Mouse (Mus musculus) neural tube, embryonic 11.5 days (tissue): ENCODE data around the gene Taf1d. TPM values are rescaled to one million over a fixed set of nuclear protein-coding genes. Genes with fewer than 3 reads are reported as not detected.
A peak's percentile ranks its signal among the peaks of the same experiment; 100 is the strongest.

Source experiments
- ATAC-seq: fragments of 200-750 bp; cut with Nextera tagmentation; 2 replicates; pipeline ENCODE4 v1.8.0; 2017; ENCODE audit warnings: moderate number of reproducible peaks, mild to moderate bottlenecking, moderate TSS enrichment, moderate library complexity; ENCODE audit not compliant: insufficient read depth, low FRiP score, low TSS enrichment
- DNase-seq: peaks from one replicate; pipeline ENCODE4 v3.0.0-alpha.2; 2015; ENCODE audit warnings: low spot score
- H3K27ac ChIP-seq: fragments of 300-500 bp; sonication (generic); 2 replicates; pipeline ENCODE4 v1.5.1; 2014; ENCODE audit warnings: low read depth, mild to moderate bottlenecking, low read length
- H3K27me3 ChIP-seq: fragments of 300-500 bp; sonication (generic); 2 replicates; pipeline ENCODE4 v1.6.1; 2014; ENCODE audit warnings: mild to moderate bottlenecking, low read length, mixed read lengths; ENCODE audit not compliant: control insufficient read depth, insufficient read depth
- H3K36me3 ChIP-seq: fragments of 300-500 bp; sonication (generic); 2 replicates; pipeline ENCODE4 v1.6.1; 2014; ENCODE audit warnings: mild to moderate bottlenecking, low read length, moderate library complexity, mixed read lengths; ENCODE audit not compliant: control insufficient read depth, insufficient read depth
- H3K4me1 ChIP-seq: fragments of 300-500 bp; sonication (generic); 2 replicates; pipeline ENCODE4 v1.6.1; 2014; ENCODE audit warnings: low read length, mixed read lengths; ENCODE audit not compliant: control insufficient read depth, insufficient read depth
- H3K4me2 ChIP-seq: fragments of 300-500 bp; sonication (generic); 2 replicates; pipeline ENCODE4 v1.6.1; 2014; ENCODE audit warnings: low read depth, mild to moderate bottlenecking, moderate library complexity
- H3K4me3 ChIP-seq: fragments of 300-500 bp; sonication (generic); 2 replicates; pipeline ENCODE4 v1.5.1; 2014; ENCODE audit warnings: low read depth, low read length
- H3K9ac ChIP-seq: fragments of 300-500 bp; sonication (generic); 2 replicates; pipeline ENCODE4 v1.6.1; 2014; ENCODE audit warnings: mild to moderate bottlenecking, low read length
- H3K9me3 ChIP-seq: fragments of 300-500 bp; sonication (generic); 2 replicates; pipeline ENCODE4 v1.6.1; 2016; ENCODE audit warnings: low read length; ENCODE audit not compliant: control insufficient read depth
- WGBS: fragments of 180-500 bp; shearing (Covaris S2); extraction: QIAGEN DNeasy Blood & Tissue Kit; methylation state at CpG from one replicate; pipeline ENCODE4 v1.1.7; 2014; 5-methylcytosine and 5-hydroxymethylcytosine counted together
- microRNA-seq: library from miRNA; unstranded; fragments of <30 nt; microRNA quantifications from one replicate; pipeline ENCODE4, GENCODE M21; 2016
- polyA plus RNA-seq: library from polyadenylated mRNA; unstranded; fragments of >200 nt; fragmentation: Nextera tagmentation; extraction: Ambion mirVana; gene quantifications from 2 replicates; pipeline ENCODE4 v1.2.1, GENCODE M21; 2014

Taf1d gene
- polyA plus RNA-seq, 1 experiment from 2014 or later, result 59.7 TPM

DNA sequence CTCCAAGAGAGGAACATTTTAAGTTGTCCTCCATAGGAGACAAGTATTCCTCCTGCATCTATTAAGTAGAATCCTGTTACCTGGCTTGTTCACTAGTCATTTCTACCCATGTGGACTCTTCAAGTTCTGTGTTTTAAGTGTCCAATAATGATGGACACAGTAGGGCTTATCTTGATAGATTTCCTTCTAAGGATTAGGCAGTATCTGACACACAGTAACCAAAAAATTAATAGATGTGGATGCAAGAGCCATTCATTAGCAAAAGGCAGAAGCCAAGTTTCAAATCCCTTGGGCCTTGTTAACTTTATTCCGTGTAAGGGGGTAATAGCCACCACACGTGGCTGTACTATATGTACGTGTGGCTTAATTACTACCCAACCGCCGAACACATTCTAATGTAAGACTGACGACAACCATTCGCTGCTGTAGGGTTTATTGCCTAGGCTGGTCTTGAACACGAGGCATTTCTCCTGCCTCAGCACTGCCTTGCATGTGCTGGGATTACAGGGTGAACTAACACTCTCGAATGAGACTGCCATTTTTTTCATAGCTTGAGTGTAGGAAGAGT lies 51.0 kb downstream of the Taf1d start:
- Histone ChIP-seq H3K27me3 (no peaks in the 10 kb centered on the region), H3K4me1 (peaks cover 5% of the 10 kb centered on the region; the same call in 1 of the 2 replicates), H3K9ac (peak overlapping the region; percentile 80), H3K36me3 (no peaks in the 10 kb centered on the region), H3K4me2 (peak overlapping the region; percentile 53), H3K27ac (no peak overlapping the region), H3K4me3 (peak overlapping the region; percentile 67), H3K9me3 (no peaks in the 10 kb centered on the region)
- ATAC-seq (peak; percentile 39; the same call in 1 of the 2 replicates), DNase-seq (no peak)
- WGBS, result 0% methylated on average over 9 of the region's 9 CpGs

- no peaks in the 10 kb centered on the region for H3K27me3 ChIP-seq
- peak within 1 kb of the TSS; percentile 67 for H3K4me3 ChIP-seq
- 3% methylated on average over 60 of the region's 60 CpGs for whole genome bisulfite sequencing
- H3K36me3 ChIP-seq, result no peaks in the 10 kb centered on the region
- H3K4me2 ChIP-seq, result peak within 1 kb of the TSS; percentile 53
- DNase-seq, result peak; percentile 96
- peak; percentile 99 for ATAC-seq
- no peaks in the 10 kb centered on the region for H3K9me3 ChIP-seq
- peak within 1 kb of the TSS; percentile 80 for H3K9ac ChIP-seq
- H3K4me1 ChIP-seq, result peaks cover 5% of the 10 kb centered on the region; the same call in 1 of the 2 replicates
- no peak within 1 kb of the TSS for H3K27ac ChIP-seq
Measured at GRCm38 (mm10) chr9:15357484-15358275, 51.7 kb downstream of the Taf1d start, which contains the start of gene Cep295. Gene Cep295, minus strand, starts transcription at chr9:15357788.

- Histone ChIP-seq H3K4me1 (no peaks in the 10 kb centered on the region), H3K36me3 (no peaks in the 10 kb centered on the region), H3K27me3 (no peaks in the 10 kb centered on the region), H3K9me3 (no peaks in the 10 kb centered on the region), H3K4me2 (no peak overlapping the region), H3K4me3 (no peak overlapping the region), H3K27ac (no peak overlapping the region), H3K9ac (no peak overlapping the region)
- WGBS, result 83% methylated on average over 1 of the region's 1 CpGs
- DNase-seq, result no peak
- ATAC-seq, result no peak
Measured at GRCm38 (mm10) chr9:15364843-15365242, 58.8 kb downstream of the Taf1d start.

- H3K27ac ChIP-seq, result no peak overlapping the region
- no peak for ATAC-seq
- DNase-seq, result no peak
- H3K4me1 ChIP-seq, result no peaks in the 10 kb centered on the region
- H3K36me3 ChIP-seq, result no peaks in the 10 kb centered on the region
- no peak overlapping the region for H3K9ac ChIP-seq
- 83% methylated on average over 1 of the region's 1 CpGs for WGBS
- no peak overlapping the region for H3K4me2 ChIP-seq
- no peak overlapping the region for H3K4me3 ChIP-seq
- H3K9me3 ChIP-seq, result no peaks in the 10 kb centered on the region
- no peaks in the 10 kb centered on the region for H3K27me3 ChIP-seq
Measured at GRCm38 (mm10) chr9:15365856-15366255, 59.8 kb downstream of the Taf1d start.

GRCm38 (mm10) chr9:15366260-15366659 lies 60.2 kb downstream of the Taf1d start:
- H3K27me3 ChIP-seq, result no peaks in the 10 kb centered on the region
- no peak overlapping the region for H3K4me2 ChIP-seq
- no peak overlapping the region for H3K9ac ChIP-seq
- ATAC-seq, result no peak
- no peak overlapping the region for H3K4me3 ChIP-seq
- no peak overlapping the region for H3K27ac ChIP-seq
- H3K36me3 ChIP-seq, result no peaks in the 10 kb centered on the region
- H3K9me3 ChIP-seq, result no peaks in the 10 kb centered on the region
- WGBS, result 72% methylated on average over 2 of the region's 2 CpGs
- no peaks in the 10 kb centered on the region for H3K4me1 ChIP-seq
- no peak for DNase-seq

Small RNA genes within 50 kb of the gene (microRNA-seq; reads per million reads assigned to microRNA genes)
- gene Gm49349, result not detected
- gene mmu-mir-7650, result not detected

Other genes with a start within 250 kb of the Taf1d start
- gene Hephl1, start 194.1 kb upstream of the Taf1d start, polyA plus RNA-seq, result not detected in 2 replicates
- gene Vstm5, start 67.2 kb upstream of the Taf1d start, polyA plus RNA-seq, result 2.9 and 3.0 TPM in 2 replicates
- 47.9 and 52.4 TPM in 2 replicates for gene Med17, start 26.3 kb upstream of the Taf1d start, polyA plus RNA-seq
- 6.3 and 7.3 TPM in 2 replicates for gene 4931406C07Rik, start 234 bp downstream of the Taf1d start, polyA plus RNA-seq
- 18.1 and 21.0 TPM in 2 replicates for gene Cep295, start 51.6 kb downstream of the Taf1d start, polyA plus RNA-seq
- 3.6 and 3.7 TPM in 2 replicates for gene Smco4, start 187.2 kb downstream of the Taf1d start, polyA plus RNA-seq